Mouse (Mus musculus) bone marrow, adult 2 months (tissue): ENCODE results near the gene Mocs2.

Experiments
- CTCF ChIP-seq: fragments of 200-500 bp; IDR thresholded peaks from 2 replicates; pipeline ENCODE4 v1.5.1; 2011; ENCODE audit warnings: low read length, control low read depth; ENCODE audit not compliant: control insufficient read depth, insufficient read depth
- POLR2A ChIP-seq: fragments of 200-500 bp; IDR thresholded peaks from 2 replicates; pipeline ENCODE4 v1.6.1; 2011; ENCODE audit warnings: low read depth, mild to moderate bottlenecking, control low read depth, low read length, borderline replicate concordance; ENCODE audit not compliant: control insufficient read depth

GRCm38 (mm10) chr13:114793250-114794030 is 24.6 kb upstream of the Mocs2 start:
- TF ChIP-seq POLR2A (no peak), CTCF (no peak)
